Mouse (Mus musculus) midbrain, embryonic 12.5 days (tissue): ENCODE results near the gene Mis18bp1. TPM values are rescaled to one million over a fixed set of nuclear protein-coding genes. Genes with fewer than 3 reads are reported as not detected.
A peak's percentile ranks its signal among the peaks of the same experiment; 100 is the strongest.
"Not testable (repeated sequence)": the region's sequence is repeated elsewhere in the genome, so short reads cannot be mapped to it uniquely, and the experiment has no call there.

Experiments used
- ATAC-seq: fragments of 200-750 bp; cut with Nextera tagmentation; 2 replicates; pipeline ENCODE4 v1.8.0; 2017; ENCODE audit warnings: low read depth, moderate TSS enrichment, moderate library complexity; ENCODE audit not compliant: low FRiP score
- H3K27ac ChIP-seq: fragments of 300-500 bp; sonication (generic); replicated peaks from 2 replicates; pipeline ENCODE4 v1.5.1; 2016; ENCODE audit warnings: mild to moderate bottlenecking
- H3K27me3 ChIP-seq: fragments of 300-500 bp; sonication (generic); 2 replicates; pipeline ENCODE4 v1.6.1; 2016; ENCODE audit warnings: mild to moderate bottlenecking
- H3K36me3 ChIP-seq: fragments of 300-500 bp; sonication (generic); 2 replicates; pipeline ENCODE4 v1.6.1; 2016
- H3K4me1 ChIP-seq: fragments of 300-500 bp; sonication (generic); 2 replicates; pipeline ENCODE4 v1.6.1; 2016
- H3K4me2 ChIP-seq: fragments of 300-500 bp; sonication (generic); replicated peaks from 2 replicates; pipeline ENCODE4 v1.6.1; 2016; ENCODE audit warnings: mild to moderate bottlenecking, moderate library complexity
- H3K4me3 ChIP-seq: fragments of 300-500 bp; sonication (generic); 2 replicates; pipeline ENCODE4 v1.5.1; 2016; ENCODE audit warnings: mild to moderate bottlenecking
- H3K9ac ChIP-seq: fragments of 300-500 bp; sonication (generic); replicated peaks from 2 replicates; pipeline ENCODE4 v1.6.1; 2016; ENCODE audit warnings: mild to moderate bottlenecking, moderate library complexity
- H3K9me3 ChIP-seq: fragments of 300-500 bp; sonication (generic); 2 replicates; pipeline ENCODE4 v1.6.1; 2016; ENCODE audit warnings: mild to moderate bottlenecking
- WGBS: fragments of 180-500 bp; shearing (Covaris S2); methylation state at CpG from one replicate; pipeline ENCODE4 v1.1.7; 2016; 5-methylcytosine and 5-hydroxymethylcytosine counted together
- polyA plus RNA-seq: library from polyadenylated mRNA; unstranded; fragments of >200 nt; fragmentation: Nextera tagmentation; extraction: Ambion mirVana; gene quantifications from 2 replicates; pipeline ENCODE4 v1.2.1, GENCODE M21; 2016

Mis18bp1 gene
- 63.4 and 70.5 TPM in 2 replicates for polyA plus RNA-seq

- ATAC-seq = peak; percentile 99
- WGBS = under 1% methylated on average over 70 of the region's 70 CpGs
Measured at GRCm38 (mm10) chr12:65172021-65172951, at the start of gene Mis18bp1. Gene Mis18bp1, minus strand, starts transcription at chr12:65172604.

GRCm38 (mm10) chr12:65216404-65216840, 44.0 kb upstream of the Mis18bp1 start:
- H3K4me3 ChIP-seq = no peak overlapping the region
- no peak overlapping the region for H3K4me2 ChIP-seq
- H3K9me3 ChIP-seq = no peaks in the 10 kb centered on the region
- no peaks in the 10 kb centered on the region for H3K36me3 ChIP-seq
- peaks cover 10% of the 10 kb centered on the region; the same call in 1 of the 2 replicates for H3K4me1 ChIP-seq
- H3K27me3 ChIP-seq = no peaks in the 10 kb centered on the region
- 47% methylated on average over 6 of the region's 6 CpGs for whole genome bisulfite sequencing
- H3K9ac ChIP-seq = no peak overlapping the region
- ATAC-seq = peak; percentile 85
- peak overlapping the region; percentile 42; the same call in 1 of the 2 replicates for H3K27ac ChIP-seq

More at GRCm38 (mm10) chr12:65172021-65172951, at the start of gene Mis18bp1:
- peak within 1 kb of the TSS; percentile 89 for H3K27ac ChIP-seq
- H3K4me1 ChIP-seq = peaks cover 15% of the 10 kb centered on the region
- H3K9me3 ChIP-seq = peaks cover 9% of the 10 kb centered on the region
- 0 out of 2 replicates have a peak, but pooled peaks cover 8% of the 10 kb centered on the region for H3K36me3 ChIP-seq
- peak within 1 kb of the TSS; percentile 84 for H3K4me3 ChIP-seq
- peak within 1 kb of the TSS; percentile 60 for H3K4me2 ChIP-seq
- H3K9ac ChIP-seq = peak within 1 kb of the TSS; percentile 71
- H3K27me3 ChIP-seq = no peaks in the 10 kb centered on the region

GRCm38 (mm10) chr12:65206431-65206830, 34.0 kb upstream of the Mis18bp1 start:
- H3K9ac ChIP-seq = no peak overlapping the region
- H3K27ac ChIP-seq = no peak overlapping the region
- no peak overlapping the region for H3K4me3 ChIP-seq
- no peaks in the 10 kb centered on the region for H3K9me3 ChIP-seq
- H3K27me3 ChIP-seq = no peaks in the 10 kb centered on the region
- 22% methylated on average over 1 of the region's 1 CpGs for WGBS
- ATAC-seq = no peak
- no peaks in the 10 kb centered on the region for H3K36me3 ChIP-seq
- no peaks in the 10 kb centered on the region for H3K4me1 ChIP-seq
- no peak overlapping the region for H3K4me2 ChIP-seq

- Histone ChIP-seq H3K4me3 (no peak overlapping the region), H3K9ac (no peak overlapping the region), H3K9me3 (no peaks in the 10 kb centered on the region), H3K4me2 (no peak overlapping the region), H3K27me3 (no peaks in the 10 kb centered on the region), H3K4me1 (no peaks in the 10 kb centered on the region), H3K36me3 (no peaks in the 10 kb centered on the region), H3K27ac (no peak overlapping the region)
- no peak for ATAC-seq
- WGBS = 95% methylated on average over 2 of the region's 2 CpGs
Measured at GRCm38 (mm10) chr12:65201812-65202211, 29.4 kb upstream of the Mis18bp1 start.

- ATAC-seq = no peak
- WGBS = 76% methylated on average over 5 of the region's 5 CpGs
Measured at GRCm38 (mm10) chr12:65194003-65194530, 21.7 kb upstream of the Mis18bp1 start.

GRCm38 (mm10) chr12:65189213-65189612, 16.8 kb upstream of the Mis18bp1 start:
- H3K36me3 ChIP-seq = no peaks in the 10 kb centered on the region
- H3K27me3 ChIP-seq = no peaks in the 10 kb centered on the region
- no peak overlapping the region for H3K9ac ChIP-seq
- H3K4me2 ChIP-seq = no peak overlapping the region
- H3K27ac ChIP-seq = no peak overlapping the region
- WGBS = 80% methylated on average over 2 of the region's 2 CpGs
- no peak for ATAC-seq
- no peak overlapping the region for H3K4me3 ChIP-seq
- no peaks in the 10 kb centered on the region for H3K4me1 ChIP-seq
- H3K9me3 ChIP-seq = no peaks in the 10 kb centered on the region

More at GRCm38 (mm10) chr12:65194003-65194530, 21.7 kb upstream of the Mis18bp1 start:
- H3K27ac ChIP-seq = no peak overlapping the region
- no peaks in the 10 kb centered on the region for H3K4me1 ChIP-seq
- no peaks in the 10 kb centered on the region for H3K36me3 ChIP-seq
- H3K4me2 ChIP-seq = no peak overlapping the region
- H3K27me3 ChIP-seq = no peaks in the 10 kb centered on the region
- H3K9ac ChIP-seq = no peak overlapping the region
- H3K4me3 ChIP-seq = no peak overlapping the region
- no peaks in the 10 kb centered on the region for H3K9me3 ChIP-seq

- no peaks in the 10 kb centered on the region for H3K36me3 ChIP-seq
- H3K4me1 ChIP-seq = no peaks in the 10 kb centered on the region
- H3K9me3 ChIP-seq = no peaks in the 10 kb centered on the region
- no peak overlapping the region for H3K9ac ChIP-seq
- no peak for ATAC-seq
- H3K4me2 ChIP-seq = no peak overlapping the region
- no peaks in the 10 kb centered on the region for H3K27me3 ChIP-seq
- no peak overlapping the region for H3K4me3 ChIP-seq
- WGBS = 57% methylated on average over 3 of the region's 3 CpGs
- H3K27ac ChIP-seq = no peak overlapping the region
Measured at GRCm38 (mm10) chr12:65187365-65187764, 15.0 kb upstream of the Mis18bp1 start.

- peaks cover 15% of the 10 kb centered on the region for H3K4me1 ChIP-seq
- 87% methylated on average over 5 of the region's 5 CpGs for WGBS
- ATAC-seq = no peak
Measured at GRCm38 (mm10) chr12:65173736-65174135, 1.3 kb upstream of the Mis18bp1 start.

GRCm38 (mm10) chr12:65172959-65173358, 555 bp upstream of the Mis18bp1 start:
- peaks cover 15% of the 10 kb centered on the region for H3K4me1 ChIP-seq
- ATAC-seq = peak; percentile 35
- peak overlapping the region; percentile 89 for H3K27ac ChIP-seq
- not testable (repeated sequence) for H3K36me3 ChIP-seq, H3K27me3 ChIP-seq, H3K9me3 ChIP-seq
- 31% methylated on average over 8 of the region's 8 CpGs for WGBS
- H3K4me3 ChIP-seq = peak overlapping the region; percentile 84
- H3K9ac ChIP-seq = peak overlapping the region; percentile 71; the same call in 1 of the 2 replicates
- peak overlapping the region; percentile 60 for H3K4me2 ChIP-seq

More at GRCm38 (mm10) chr12:65173736-65174135, 1.3 kb upstream of the Mis18bp1 start:
- no peaks in the 10 kb centered on the region for H3K36me3 ChIP-seq
- no peak overlapping the region for H3K4me3 ChIP-seq
- no peak overlapping the region for H3K9ac ChIP-seq
- 0 out of 2 replicates have a peak overlapping the region, but pooled peaks have one; percentile 60 for H3K4me2 ChIP-seq
- H3K27me3 ChIP-seq = no peaks in the 10 kb centered on the region
- no peak overlapping the region for H3K27ac ChIP-seq
- no peaks in the 10 kb centered on the region for H3K9me3 ChIP-seq

GRCm38 (mm10) chr12:65136121-65136520, 36.3 kb downstream of the Mis18bp1 start:
- not testable (repeated sequence) for H3K27ac ChIP-seq, H3K4me3 ChIP-seq, ATAC-seq, H3K4me2 ChIP-seq, H3K4me1 ChIP-seq, H3K9me3 ChIP-seq, H3K9ac ChIP-seq, H3K27me3 ChIP-seq
- WGBS = 94% methylated on average over 4 of the region's 4 CpGs
- H3K36me3 ChIP-seq = peaks cover 33% of the 10 kb centered on the region

- H3K4me2 ChIP-seq = no peak overlapping the region
- peaks cover 62% of the 10 kb centered on the region for H3K36me3 ChIP-seq
- no peaks in the 10 kb centered on the region for H3K27me3 ChIP-seq
- H3K27ac ChIP-seq = no peak overlapping the region
- 88% methylated on average over 5 of the region's 5 CpGs for WGBS
- no peaks in the 10 kb centered on the region for H3K9me3 ChIP-seq
- H3K9ac ChIP-seq = no peak overlapping the region
- ATAC-seq = no peak
- H3K4me3 ChIP-seq = no peak overlapping the region
- no peaks in the 10 kb centered on the region for H3K4me1 ChIP-seq
Measured at GRCm38 (mm10) chr12:65119451-65119850, 53.0 kb downstream of the Mis18bp1 start.

GRCm38 (mm10) chr12:65118968-65119367, 53.4 kb downstream of the Mis18bp1 start:
- H3K4me2 ChIP-seq = no peak overlapping the region
- no peaks in the 10 kb centered on the region for H3K9me3 ChIP-seq
- no peak overlapping the region for H3K9ac ChIP-seq
- peaks cover 61% of the 10 kb centered on the region for H3K36me3 ChIP-seq
- ATAC-seq = no peak
- no peak overlapping the region for H3K27ac ChIP-seq
- H3K4me1 ChIP-seq = no peaks in the 10 kb centered on the region
- no peak overlapping the region for H3K4me3 ChIP-seq
- WGBS = 87% methylated on average over 7 of the region's 7 CpGs
- H3K27me3 ChIP-seq = no peaks in the 10 kb centered on the region
